Mouse (Mus musculus) cerebellum, adult 2 months (tissue): ENCODE results near the gene Lingo2. TPM values are rescaled to one million over a fixed set of nuclear protein-coding genes. Genes with fewer than 3 reads are reported as not detected.

ENCODE experiments used
- DNase-seq, 2 experiments: peaks; one replicate each; pipeline ENCODE4 v3.0.0; 2021
- H3K27ac ChIP-seq: fragments of 200-500 bp; 2 replicates; pipeline ENCODE4 v1.5.1; 2012; ENCODE audit warnings: low read length, control low read depth, inconsistent platforms; ENCODE audit not compliant: insufficient read depth
- H3K27me3 ChIP-seq: fragments of 200-500 bp; 2 replicates; pipeline ENCODE4 v1.6.1; 2012; ENCODE audit warnings: inconsistent platforms, mild to moderate bottlenecking, low read length, moderate library complexity; ENCODE audit not compliant: control insufficient read depth, insufficient read depth
- H3K4me1 ChIP-seq: fragments of 200-500 bp; 2 replicates; pipeline ENCODE4 v1.6.1; 2011; ENCODE audit warnings: low read length; ENCODE audit not compliant: control insufficient read depth, insufficient read depth
- H3K4me3 ChIP-seq: fragments of 200-500 bp; replicated peaks from 2 replicates; pipeline ENCODE3; 2011; ENCODE audit warnings: mild to moderate bottlenecking, low read depth, low read length, control low read depth; ENCODE audit not compliant: insufficient read depth
- CTCF ChIP-seq: fragments of 200-500 bp; IDR thresholded peaks from 2 replicates; pipeline ENCODE4 v1.5.1; 2011; ENCODE audit warnings: low read depth, mild to moderate bottlenecking, control low read depth, low read length, moderate library complexity, borderline replicate concordance; ENCODE audit not compliant: insufficient read depth
- POLR2A ChIP-seq: fragments of 200-500 bp; IDR thresholded peaks from 2 replicates; pipeline ENCODE4 v1.6.1; 2011; ENCODE audit warnings: low read length, control low read depth, borderline replicate concordance; ENCODE audit not compliant: insufficient read depth
- WGBS: fragments of 180-500 bp; shearing (Covaris S2); methylation state at CpG from one replicate; pipeline ENCODE4 v1.1.7; 2018; 5-methylcytosine and 5-hydroxymethylcytosine counted together
- polyA plus RNA-seq: library from polyadenylated mRNA; depleted of rRNA; stranded (reverse); fragments of >200 nt; gene quantifications from 2 replicates; pipeline ENCODE4 v1.2.3, GENCODE M21; 2012

Lingo2 gene
- polyA plus RNA-seq, 1 experiment, result 6.4 TPM

DNA sequence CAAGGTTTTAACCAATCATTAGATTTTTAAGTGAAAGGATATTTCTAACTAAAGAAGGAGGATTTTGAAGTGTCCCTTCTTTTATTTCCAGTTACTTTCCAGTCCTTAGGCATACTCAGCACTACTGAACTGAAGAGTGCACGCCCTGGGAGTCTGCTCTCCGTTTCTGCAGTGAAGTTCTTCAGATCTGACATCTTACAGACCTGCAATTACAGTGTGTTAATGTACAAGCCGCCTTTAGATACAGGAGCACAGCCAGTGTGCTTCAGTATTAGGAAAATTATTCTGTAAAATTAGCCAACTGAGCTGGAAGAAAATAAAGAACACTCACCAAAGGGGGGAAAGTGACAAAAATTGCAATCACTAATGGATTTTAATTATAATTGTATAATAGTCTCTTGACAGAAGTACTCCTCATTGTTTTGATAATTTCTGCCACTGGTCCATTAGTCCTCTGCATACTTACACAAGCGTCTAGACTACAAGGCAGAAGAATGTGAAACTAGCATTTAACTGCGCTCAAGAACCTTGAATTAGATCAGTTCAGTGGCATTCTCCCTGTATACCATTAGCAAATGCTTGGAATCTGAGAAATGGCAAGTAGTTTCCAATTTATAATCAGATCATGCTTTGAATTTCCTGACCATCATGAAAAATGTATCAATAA lies 1167.2 kb downstream of the Lingo2 start:
- Histone ChIP-seq H3K27me3 (no peaks in the 10 kb centered on the region), H3K4me1 (no peaks in the 10 kb centered on the region), H3K4me3 (no peak overlapping the region), H3K27ac (no peak overlapping the region)
- DNase-seq, result no peak
- no peak for TF ChIP-seq POLR2A
- TF ChIP-seq CTCF, result no peak
- WGBS, result 81% methylated on average over 5 of the region's 5 CpGs

- WGBS, result 71% methylated on average over 7 of the region's 7 CpGs
- no peaks in the 10 kb centered on the region for H3K4me1 ChIP-seq
- H3K27ac ChIP-seq, result no peak overlapping the region
- no peak for DNase-seq
- no peak overlapping the region for H3K4me3 ChIP-seq
- no peaks in the 10 kb centered on the region; the same call in 1 of the 2 replicates for H3K27me3 ChIP-seq
- TF ChIP-seq CTCF (no peak), POLR2A (no peak)
These were observed 1180.7 kb downstream of the Lingo2 start for GRCm38 (mm10) chr4:35770810-35771209.

- no peak for DNase-seq
- no peaks in the 10 kb centered on the region for H3K4me1 ChIP-seq
- no peak for TF ChIP-seq CTCF
- TF ChIP-seq POLR2A, result no peak
- no peak overlapping the region for H3K4me3 ChIP-seq
- H3K27ac ChIP-seq, result no peak overlapping the region
- H3K27me3 ChIP-seq, result no peaks in the 10 kb centered on the region
- WGBS, result 34% methylated on average over 6 of the region's 6 CpGs
These were observed 1184.6 kb downstream of the Lingo2 start for GRCm38 (mm10) chr4:35766905-35767304.

GRCm38 (mm10) chr4:35761181-35761580 lies 1190.4 kb downstream of the Lingo2 start:
- Histone ChIP-seq H3K27me3 (no peaks in the 10 kb centered on the region), H3K4me1 (no peaks in the 10 kb centered on the region), H3K4me3 (no peak overlapping the region), H3K27ac (no peak overlapping the region)
- 36% methylated on average over 5 of the region's 5 CpGs for WGBS
- peak in 1 of 2 experiments; percentile 7 for DNase-seq
- TF ChIP-seq CTCF, result no peak
- TF ChIP-seq POLR2A, result no peak

DNA sequence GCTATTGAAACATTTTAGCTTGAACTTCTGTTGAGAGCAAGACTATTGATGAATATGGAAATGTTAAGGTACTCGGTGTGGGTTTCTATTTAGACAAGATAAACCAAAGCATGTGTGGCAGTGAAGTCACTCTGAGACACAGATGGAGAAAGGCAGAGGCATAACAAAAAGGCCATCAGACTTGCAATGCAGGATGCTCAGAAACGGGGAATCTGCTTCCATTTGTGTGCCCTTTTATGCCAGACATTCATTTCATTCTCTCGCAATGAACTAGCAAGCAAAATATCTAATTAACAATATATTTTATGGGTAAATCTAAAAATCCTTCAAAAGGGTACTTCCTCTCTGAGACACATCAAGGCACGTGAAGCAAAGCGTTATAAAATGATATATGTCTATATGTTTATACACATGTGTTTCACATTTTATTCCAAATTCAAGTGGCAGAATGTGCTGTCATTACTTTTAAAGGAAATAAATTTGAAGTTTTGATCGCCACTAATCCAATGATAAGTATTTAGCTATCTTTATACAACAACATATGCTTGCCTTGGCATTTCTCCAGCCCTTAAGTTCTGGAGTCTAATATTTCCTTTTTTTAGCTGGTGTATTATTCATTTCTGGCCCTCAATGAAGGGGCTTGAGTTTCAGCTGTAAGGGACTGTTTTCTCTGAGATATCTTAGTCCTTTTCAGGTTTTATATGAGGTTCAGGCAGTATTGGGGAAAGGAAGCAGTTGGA lies 1199.3 kb downstream of the Lingo2 start:
- DNase-seq, result no peak
- Histone ChIP-seq H3K4me3 (no peak overlapping the region), H3K27me3 (no peaks in the 10 kb centered on the region; the same call in 1 of the 2 replicates), H3K27ac (no peak overlapping the region), H3K4me1 (no peaks in the 10 kb centered on the region)
- no peak for TF ChIP-seq CTCF
- TF ChIP-seq POLR2A, result no peak
- WGBS, result 70% methylated on average over 6 of the region's 6 CpGs

DNA sequence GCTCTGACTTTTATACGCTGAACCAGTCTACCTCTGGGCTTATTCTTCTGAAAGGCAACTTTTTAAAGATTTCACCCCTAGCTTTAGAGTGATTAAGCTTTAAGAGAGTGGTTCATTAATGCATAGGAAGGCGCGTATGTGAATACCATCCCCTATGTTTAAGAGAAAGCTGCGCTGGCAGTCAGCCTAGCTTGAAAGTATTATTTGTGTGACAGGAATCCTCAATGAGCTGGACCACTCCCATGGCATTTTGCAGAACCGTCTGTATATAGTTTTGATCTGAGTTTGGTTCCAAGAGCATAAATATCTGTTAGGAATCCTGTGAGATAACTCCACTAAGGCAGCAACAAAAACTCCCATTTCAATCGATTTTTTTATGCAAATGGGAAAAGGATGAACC lies 1204.9 kb downstream of the Lingo2 start:
- no peaks in the 10 kb centered on the region for H3K27me3 ChIP-seq
- H3K27ac ChIP-seq, result no peak overlapping the region
- no peak overlapping the region for H3K4me3 ChIP-seq
- DNase-seq, result no peak
- no peaks in the 10 kb centered on the region for H3K4me1 ChIP-seq
- 42% methylated on average over 6 of the region's 6 CpGs for WGBS
- TF ChIP-seq POLR2A (no peak), CTCF (no peak)

GRCm38 (mm10) chr4:35724774-35725173 lies 1226.8 kb downstream of the Lingo2 start:
- Histone ChIP-seq H3K4me3 (no peak overlapping the region), H3K27ac (no peak overlapping the region), H3K27me3 (no peaks in the 10 kb centered on the region), H3K4me1 (no peaks in the 10 kb centered on the region)
- WGBS, result 48% methylated on average over 1 of the region's 1 CpGs
- DNase-seq, result no peak
- TF ChIP-seq POLR2A (no peak), CTCF (no peak)

GRCm38 (mm10) chr4:35704126-35704525 lies 1247.4 kb downstream of the Lingo2 start:
- Histone ChIP-seq H3K27me3 (no peaks in the 10 kb centered on the region), H3K27ac (no peak overlapping the region), H3K4me3 (no peak overlapping the region), H3K4me1 (no peaks in the 10 kb centered on the region)
- DNase-seq, result no peak
- TF ChIP-seq POLR2A (no peak), CTCF (no peak)
- 52% methylated on average over 2 of the region's 2 CpGs for WGBS
